Mouse (Mus musculus): Measurements from ENCODE around the gene Vav2. TPM values are rescaled to one million over a fixed set of nuclear protein-coding genes. Genes with fewer than 3 reads are reported as not detected.

Gene Vav2
- total RNA-seq, 2 experiments from 2014 or later = 11.0 to 11.8 TPM

GRCm38 (mm10) chr2:27413936-27414657 is 12.7 kb downstream of the Vav2 start:
- DNase-seq (ENCODE audit: low spot score in 2 of 2) = no peak

GRCm38 (mm10) chr2:27413582-27413935 is 13.3 kb downstream of the Vav2 start:
- no peak for DNase-seq (ENCODE audit: low spot score in 2 of 2)
- intact Hi-C loops (cut with DNase I) = no loop called here

More at GRCm38 (mm10) chr2:27413936-27414657, 12.7 kb downstream of the Vav2 start:
- intact Hi-C loops (cut with DNase I) = no loop called here

- intact Hi-C loops (cut with DNase I) = no loop called here
- DNase-seq (ENCODE audit: low spot score in 2 of 2) = no peak
These were observed 14.5 kb downstream of the Vav2 start for GRCm38 (mm10) chr2:27412245-27412800.

- intact Hi-C loops (cut with DNase I) = no loop called here
- no peak for DNase-seq (ENCODE audit: low spot score in 2 of 2)
These were observed 15.1 kb downstream of the Vav2 start for GRCm38 (mm10) chr2:27411688-27412174.

- intact Hi-C loops (cut with DNase I) = no loop called here
- no peak for DNase-seq (ENCODE audit: low spot score in 2 of 2)
These were observed 16.2 kb downstream of the Vav2 start for GRCm38 (mm10) chr2:27410518-27411140.

- no peak for DNase-seq (ENCODE audit: low spot score in 2 of 2)
- intact Hi-C loops (cut with DNase I) = no loop called here
These were observed 18.6 kb downstream of the Vav2 start for GRCm38 (mm10) chr2:27408194-27408593.

GRCm38 (mm10) chr2:27406928-27407327 is 19.9 kb downstream of the Vav2 start:
- DNase-seq (ENCODE audit: low spot score in 2 of 2) = no peak
- intact Hi-C loops (cut with DNase I) = no loop called here

GRCm38 (mm10) chr2:27405094-27405884 is 21.5 kb downstream of the Vav2 start:
- DNase-seq (ENCODE audit: low spot score in 2 of 2) = no peak
- intact Hi-C loops (cut with DNase I) = no loop called here

GRCm38 (mm10) chr2:27404375-27405093 is 22.3 kb downstream of the Vav2 start:
- DNase-seq (ENCODE audit: low spot score in 2 of 2) = no peak
- intact Hi-C loops (cut with DNase I) = no loop called here

- intact Hi-C loops (cut with DNase I) = no loop called here
These were observed 25.3 kb downstream of the Vav2 start for GRCm38 (mm10) chr2:27401544-27401943.

GRCm38 (mm10) chr2:27400083-27400482 is 26.8 kb downstream of the Vav2 start:
- intact Hi-C loops (cut with DNase I) = no loop called here
- DNase-seq (ENCODE audit: low spot score in 2 of 2) = no peak

More at GRCm38 (mm10) chr2:27401544-27401943, 25.3 kb downstream of the Vav2 start:
- DNase-seq (ENCODE audit: low spot score in 2 of 2) = no peak

GRCm38 (mm10) chr2:27396656-27397440 is 30.0 kb downstream of the Vav2 start:
- intact Hi-C loops (cut with DNase I) = no loop called here
- DNase-seq (ENCODE audit: low spot score in 2 of 2) = no peak

GRCm38 (mm10) chr2:27394158-27394832 is 32.5 kb downstream of the Vav2 start:
- intact Hi-C loops (cut with DNase I) = no loop called here
- DNase-seq (ENCODE audit: low spot score in 2 of 2) = no peak

GRCm38 (mm10) chr2:27392278-27392677 is 34.6 kb downstream of the Vav2 start:
- intact Hi-C loops (cut with DNase I) = no loop called here
- no peak for DNase-seq (ENCODE audit: low spot score in 2 of 2)

GRCm38 (mm10) chr2:27390775-27391174 is 36.1 kb downstream of the Vav2 start:
- intact Hi-C loops (cut with DNase I) = no loop called here
- no peak for DNase-seq (ENCODE audit: low spot score in 2 of 2)

- DNase-seq (ENCODE audit: low spot score in 2 of 2) = no peak
- intact Hi-C loops (cut with DNase I) = no loop called here
These were observed 36.5 kb downstream of the Vav2 start for GRCm38 (mm10) chr2:27390325-27390724.

- DNase-seq (ENCODE audit: low spot score in 2 of 2) = no peak
- intact Hi-C loops (cut with DNase I) = no loop called here
These were observed 37.3 kb downstream of the Vav2 start for GRCm38 (mm10) chr2:27389272-27390162.
